8 mouse cellular contexts compared by ENCODE assay signal in the genomic region with DNA sequence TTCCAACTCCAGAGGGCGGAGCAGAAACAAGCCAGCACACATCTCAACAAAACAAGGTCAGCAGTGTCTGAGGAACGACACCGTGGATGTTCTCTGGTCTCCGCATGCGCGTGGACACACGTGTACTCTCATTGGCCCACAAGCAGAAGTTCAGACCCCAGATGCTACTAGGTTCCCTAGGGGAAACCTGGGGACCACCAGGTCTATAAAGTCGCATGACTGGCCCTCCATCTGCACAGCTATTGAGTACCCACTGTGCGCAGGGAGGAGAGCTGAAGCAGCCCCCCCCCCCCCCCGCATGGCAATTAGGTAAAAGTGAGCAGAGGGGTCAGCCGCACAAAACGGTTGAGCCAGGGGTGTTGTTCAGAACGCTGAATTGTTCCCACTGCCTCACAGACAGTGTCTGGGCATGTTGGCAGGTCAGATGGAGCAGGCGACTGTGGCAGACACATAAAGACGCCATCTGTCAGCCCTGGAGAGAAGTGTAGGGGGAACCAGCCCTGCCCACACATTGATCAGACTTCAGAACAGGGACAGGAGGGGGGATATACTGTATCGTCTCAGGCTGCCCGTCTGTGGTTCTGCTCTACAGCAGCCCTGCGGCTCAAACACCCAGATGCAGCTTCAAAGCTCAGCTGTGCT. TPM values are rescaled to one million over a fixed set of nuclear protein-coding genes. Genes with fewer than 3 reads are reported as not detected.
A peak's percentile ranks its signal among the peaks of the same experiment; 100 is the strongest.
DNase-seq lines count a peak whose midpoint lies in the region; ATAC-seq lines count a peak whose summit lies in the region.

No protein-coding gene starts in this region.

- intact Hi-C loops in gastrocnemius, postnatal 36 days (cut with DNase I): no loop called here

- ATAC-seq in neural tube, embryonic 11.5 days (ENCODE audit: insufficient read depth, low FRiP score, low TSS enrichment): peak; percentile 56
- ATAC-seq in embryonic facial prominence, embryonic 13.5 days (ENCODE audit: insufficient number of reproducible peaks, insufficient read depth, low FRiP score, low TSS enrichment, low read depth): no peak
- ATAC-seq in hindbrain, embryonic 16.5 days: peak; percentile 49
- no peak for ATAC-seq in stomach, embryonic 16.5 days (ENCODE audit: insufficient read depth, low FRiP score)
- no peak for ATAC-seq in megakaryocyte-erythroid progenitor cell, adult 5-6 weeks (replicated peaks; ENCODE audit: low FRiP score, low TSS enrichment, poor library complexity, severe bottlenecking)

- H3K9me3 ChIP-seq in neural tube, embryonic 11.5 days (ENCODE audit: control insufficient read depth, low read length): no peaks in the 10 kb centered on the region
- no peaks in the 10 kb centered on the region for H3K9me3 ChIP-seq in embryonic facial prominence, embryonic 13.5 days
- H3K9me3 ChIP-seq in hindbrain, embryonic 16.5 days (ENCODE audit: control insufficient read depth, low read length): no peaks in the 10 kb centered on the region
- no peaks in the 10 kb centered on the region for H3K9me3 ChIP-seq in stomach, embryonic 16.5 days (replicated peaks; ENCODE audit: control insufficient read depth, low read length)

- H3K4me3 ChIP-seq in neural tube, embryonic 11.5 days (ENCODE audit: low read depth, low read length): no peak overlapping the region
- H3K4me3 ChIP-seq in embryonic facial prominence, embryonic 13.5 days: no peak overlapping the region
- H3K4me3 ChIP-seq in hindbrain, embryonic 16.5 days (ENCODE audit: low read length): no peak overlapping the region
- H3K4me3 ChIP-seq in stomach, embryonic 16.5 days (replicated peaks; ENCODE audit: low read length): no peak overlapping the region

- WGBS in neural tube, embryonic 11.5 days: 36% methylated on average over 17 of the region's 18 CpGs
- 48% methylated on average over 18 of the region's 18 CpGs for WGBS in embryonic facial prominence, embryonic 13.5 days
- WGBS in hindbrain, embryonic 16.5 days: 17% methylated on average over 17 of the region's 18 CpGs
- 56% methylated on average over 18 of the region's 18 CpGs for WGBS in stomach, embryonic 16.5 days

- peak overlapping the region; percentile 72 for H3K27ac ChIP-seq in neural tube, embryonic 11.5 days (ENCODE audit: low read depth, low read length)
- H3K27ac ChIP-seq in embryonic facial prominence, embryonic 13.5 days: no peak overlapping the region
- no peak overlapping the region for H3K27ac ChIP-seq in hindbrain, embryonic 16.5 days (ENCODE audit: low read depth, low read length)
- H3K27ac ChIP-seq in stomach, embryonic 16.5 days (ENCODE audit: low read length): no peak overlapping the region; the same call in 1 of the 2 replicates

- peak; percentile 42 for DNase-seq in neural tube, embryonic 11.5 days (ENCODE audit: low spot score)
- DNase-seq in neural tube, embryonic 10.5 days (ENCODE audit: extremely low spot score, low spot score): no peak
- no peak for DNase-seq in right cerebral cortex, adult 2 months (ENCODE audit: low spot score in 2 of 2)
- DNase-seq in gastrocnemius, postnatal 36 days: no peak

- H3K27me3 ChIP-seq in neural tube, embryonic 11.5 days (ENCODE audit: control insufficient read depth, insufficient read depth, low read length): no peaks in the 10 kb centered on the region
- H3K27me3 ChIP-seq in embryonic facial prominence, embryonic 13.5 days: no peaks in the 10 kb centered on the region
- no peaks in the 10 kb centered on the region for H3K27me3 ChIP-seq in hindbrain, embryonic 16.5 days (replicated peaks; ENCODE audit: control insufficient read depth, insufficient read depth, low read length)
- no peaks in the 10 kb centered on the region; the same call in 1 of the 2 replicates for H3K27me3 ChIP-seq in stomach, embryonic 16.5 days (ENCODE audit: control insufficient read depth, insufficient read depth, low read length)

- 0 out of 2 replicates have a peak overlapping the region, but pooled peaks have one; percentile 6 for H3K4me2 ChIP-seq in neural tube, embryonic 11.5 days (ENCODE audit: low read depth)
- 0 out of 2 replicates have a peak overlapping the region, but pooled peaks have one; percentile 9 for H3K4me2 ChIP-seq in embryonic facial prominence, embryonic 13.5 days
- H3K4me2 ChIP-seq in hindbrain, embryonic 16.5 days (ENCODE audit: low read length): peak overlapping the region; percentile 11; the same call in 1 of the 2 replicates
- H3K4me2 ChIP-seq in stomach, embryonic 16.5 days (ENCODE audit: low read depth, low read length): peak overlapping the region; percentile 22; the same call in 1 of the 2 replicates

- H3K36me3 ChIP-seq in neural tube, embryonic 11.5 days (ENCODE audit: control insufficient read depth, insufficient read depth, low read length): no peaks in the 10 kb centered on the region
- no peaks in the 10 kb centered on the region for H3K36me3 ChIP-seq in embryonic facial prominence, embryonic 13.5 days
- H3K36me3 ChIP-seq in hindbrain, embryonic 16.5 days (ENCODE audit: control insufficient read depth, insufficient read depth, low read length): no peaks in the 10 kb centered on the region
- no peaks in the 10 kb centered on the region for H3K36me3 ChIP-seq in stomach, embryonic 16.5 days (ENCODE audit: control insufficient read depth, insufficient read depth, low read length)

- H3K4me1 ChIP-seq in neural tube, embryonic 11.5 days (ENCODE audit: control insufficient read depth, insufficient read depth, low read length): peaks cover 10% of the 10 kb centered on the region; the same call in 1 of the 2 replicates
- 0 out of 2 replicates have a peak, but pooled peaks cover 3% of the 10 kb centered on the region for H3K4me1 ChIP-seq in embryonic facial prominence, embryonic 13.5 days
- peaks cover 4% of the 10 kb centered on the region for H3K4me1 ChIP-seq in hindbrain, embryonic 16.5 days (ENCODE audit: control insufficient read depth, insufficient read depth, low read depth, low read length)
- peaks cover 10% of the 10 kb centered on the region; the same call in 1 of the 2 replicates for H3K4me1 ChIP-seq in stomach, embryonic 16.5 days (ENCODE audit: control insufficient read depth, insufficient read depth, low read length)

- no peak overlapping the region for H3K9ac ChIP-seq in neural tube, embryonic 11.5 days (ENCODE audit: low read length)
- no peak overlapping the region for H3K9ac ChIP-seq in embryonic facial prominence, embryonic 13.5 days
- H3K9ac ChIP-seq in hindbrain, embryonic 16.5 days (ENCODE audit: low read depth, low read length): peak overlapping the region; percentile 1; the same call in 1 of the 2 replicates
- H3K9ac ChIP-seq in stomach, embryonic 16.5 days (ENCODE audit: low read length): 0 out of 2 replicates have a peak overlapping the region, but pooled peaks have one; percentile 31

RNA-seq across cellular contexts. Expression of a gene that starts 7.7 kb away (rescaled TPM):
- 10.3 and 11.1 TPM in 2 replicates for polyA plus RNA-seq in neural tube, embryonic 11.5 days (2014; fragmentation: Nextera tagmentation; extraction: Ambion mirVana)
- 11.6 and 11.7 TPM in 2 replicates for polyA plus RNA-seq in embryonic facial prominence, embryonic 13.5 days (2015; fragmentation: Nextera tagmentation; extraction: Ambion mirVana)
- polyA plus RNA-seq in hindbrain, embryonic 16.5 days (2015; fragmentation: Nextera tagmentation; extraction: Ambion mirVana): 11.4 and 13.4 TPM in 2 replicates
- 14.5 and 16.5 TPM in 2 replicates for polyA plus RNA-seq in stomach, embryonic 16.5 days (2015; fragmentation: Nextera tagmentation; extraction: Ambion mirVana)
- 8.5 and 12.4 TPM in 2 replicates for total RNA-seq in megakaryocyte-erythroid progenitor cell, adult 5-6 weeks (2014; fragmentation: Nextera tagmentation)
- total RNA-seq in megakaryocyte-erythroid progenitor cell, adult 5-6 weeks (2017): 5.7 and 11.5 TPM in 2 replicates
- total RNA-seq in gastrocnemius, postnatal 36 days (2021): 1 to 10 TPM; 3.7 to 4.9 TPM

RNA-seq across cellular contexts. Expression of a gene that starts 54.5 kb away (rescaled TPM):
- 574 and 631 TPM in 2 replicates for polyA plus RNA-seq in neural tube, embryonic 11.5 days (2014; fragmentation: Nextera tagmentation; extraction: Ambion mirVana)
- polyA plus RNA-seq in embryonic facial prominence, embryonic 13.5 days (2015; fragmentation: Nextera tagmentation; extraction: Ambion mirVana): 71.3 and 90.2 TPM in 2 replicates
- 112 and 127 TPM in 2 replicates for polyA plus RNA-seq in hindbrain, embryonic 16.5 days (2015; fragmentation: Nextera tagmentation; extraction: Ambion mirVana)
- 144 and 177 TPM in 2 replicates for polyA plus RNA-seq in stomach, embryonic 16.5 days (2015; fragmentation: Nextera tagmentation; extraction: Ambion mirVana)
- 24.4 and 63.9 TPM in 2 replicates for total RNA-seq in megakaryocyte-erythroid progenitor cell, adult 5-6 weeks (2014; fragmentation: Nextera tagmentation)
- total RNA-seq in megakaryocyte-erythroid progenitor cell, adult 5-6 weeks (2017): 30.4 and 44.2 TPM in 2 replicates
- 1 to 10 TPM; 4.8 to 6.6 TPM for total RNA-seq in gastrocnemius, postnatal 36 days (2021)

Comparison
In these comparisons a context has a peak if more than half of its experiments do, and no peak if none do; other contexts are left out.
1. ATAC-seq: peak in neural tube, embryonic 11.5 days (single experiment) and hindbrain, embryonic 16.5 days (single experiment); none in embryonic facial prominence, embryonic 13.5 days (single experiment), stomach, embryonic 16.5 days (single experiment) and megakaryocyte-erythroid progenitor cell, adult 5-6 weeks (single experiment).
2. H3K9ac ChIP-seq: peak in hindbrain, embryonic 16.5 days (single experiment) and stomach, embryonic 16.5 days (single experiment); none in neural tube, embryonic 11.5 days (single experiment) and embryonic facial prominence, embryonic 13.5 days (single experiment).
3. Peak in every context shown above with its lines, with median percentiles within 50 percentile points of each other: H3K4me2 ChIP-seq.